Mouse (Mus musculus): ENCODE measurements around the gene Pth2.

DNA sequence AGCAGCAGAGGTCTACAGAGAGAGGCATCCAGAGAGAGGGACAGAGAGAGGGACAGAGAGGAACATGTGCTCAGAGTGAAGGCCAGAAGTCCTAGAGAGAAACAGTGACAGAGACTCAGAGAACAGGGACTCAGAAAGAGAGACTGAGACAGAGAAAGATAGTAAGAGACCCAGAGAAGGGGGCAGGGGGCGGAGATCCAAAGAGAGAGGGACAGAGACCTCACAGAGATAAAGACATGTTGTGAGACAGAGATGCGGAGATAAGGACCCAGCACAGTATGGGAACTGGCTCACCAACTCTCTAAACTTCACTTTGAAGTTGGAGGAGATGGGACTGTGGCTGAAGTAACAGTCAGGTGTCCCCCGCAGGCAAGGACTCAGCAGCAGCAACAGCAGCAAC is 45.4 kb upstream of the Pth2 start:
- TF ChIP-seq POLR2A (IDR thresholded peaks at IDR 0.05; ENCODE audit: insufficient read length, low read depth) (no peak), MYOD1 (IDR thresholded peaks at IDR 0.05; ENCODE audit: control insufficient read depth in 1 of 3, insufficient read length in 2 of 3, low read depth in 2 of 3) (no peak), MYOG (IDR thresholded peaks at IDR 0.05; ENCODE audit: control insufficient read depth in 1 of 3, insufficient read depth in 1 of 3, insufficient read length in 2 of 3, low read depth in 2 of 3) (no peak), USF1 (IDR thresholded peaks at IDR 0.05; ENCODE audit: low read depth) (no peak), MAX (IDR thresholded peaks at IDR 0.05; ENCODE audit: low read depth) (no peak), TCF3 (IDR thresholded peaks at IDR 0.05; ENCODE audit: insufficient read length, low read depth) (no peak), REST (IDR thresholded peaks at IDR 0.05; ENCODE audit: insufficient read depth, insufficient read length) (no peak), POLR2AphosphoS2 (IDR thresholded peaks at IDR 0.05; ENCODE audit: insufficient read length, low read depth) (no peak)

All from myocyte (in vitro differentiated cells).